Mouse (Mus musculus) stomach, embryonic 15.5 days (tissue): ENCODE data around the gene Pelo. TPM values are rescaled to one million over a fixed set of nuclear protein-coding genes. Genes with fewer than 3 reads are reported as not detected.
A peak's percentile ranks its signal among the peaks of the same experiment; 100 is the strongest.

Experiments used
- ATAC-seq: fragments of 200-750 bp; cut with Nextera tagmentation; 2 replicates; pipeline ENCODE4 v1.8.0; 2017; ENCODE audit warnings: low read depth, moderate number of reproducible peaks, moderate TSS enrichment; ENCODE audit not compliant: insufficient read depth, low FRiP score
- H3K27ac ChIP-seq: fragments of 300-500 bp; sonication (generic); 2 replicates; pipeline ENCODE4 v1.5.1; 2015; ENCODE audit warnings: mild to moderate bottlenecking, inconsistent platforms
- H3K27me3 ChIP-seq: fragments of 300-500 bp; sonication (generic); replicated peaks from 2 replicates; pipeline ENCODE4 v1.6.1; 2015; ENCODE audit warnings: inconsistent platforms
- H3K36me3 ChIP-seq: fragments of 300-500 bp; sonication (generic); 2 replicates; pipeline ENCODE4 v1.6.1; 2015; ENCODE audit warnings: inconsistent platforms
- H3K4me1 ChIP-seq: fragments of 300-500 bp; sonication (generic); 2 replicates; pipeline ENCODE4 v1.6.1; 2015; ENCODE audit warnings: inconsistent platforms
- H3K4me2 ChIP-seq: fragments of 300-500 bp; sonication (generic); 2 replicates; pipeline ENCODE4 v1.6.1; 2015; ENCODE audit warnings: mild to moderate bottlenecking, inconsistent platforms
- H3K4me3 ChIP-seq: fragments of 300-500 bp; sonication (generic); replicated peaks from 2 replicates; pipeline ENCODE4 v1.5.1; 2015; ENCODE audit warnings: inconsistent platforms
- H3K9ac ChIP-seq: fragments of 300-500 bp; sonication (generic); 2 replicates; pipeline ENCODE4 v1.6.1; 2015; ENCODE audit warnings: inconsistent platforms
- H3K9me3 ChIP-seq: fragments of 300-500 bp; sonication (generic); 2 replicates; pipeline ENCODE4 v1.6.1; 2016; ENCODE audit warnings: inconsistent platforms
- WGBS: fragments of 180-500 bp; shearing (Covaris S2); methylation state at CpG from one replicate; pipeline ENCODE4 v1.1.7; 2015; 5-methylcytosine and 5-hydroxymethylcytosine counted together
- polyA plus RNA-seq: library from polyadenylated mRNA; unstranded; fragments of >200 nt; fragmentation: Nextera tagmentation; extraction: Ambion mirVana; gene quantifications from 2 replicates; pipeline ENCODE4 v1.2.1, GENCODE M21; 2015

The Pelo gene
- polyA plus RNA-seq, 1 experiment from 2014 or later: 5.5 TPM

GRCm38 (mm10) chr13:115071431-115071830, 18.6 kb downstream of the Pelo start:
- Histone ChIP-seq H3K4me2 (no peak overlapping the region), H3K9ac (no peak overlapping the region), H3K4me3 (no peak overlapping the region), H3K27ac (0 out of 2 replicates have a peak overlapping the region, but pooled peaks have one; percentile 21), H3K27me3 (no peaks in the 10 kb centered on the region), H3K36me3 (no peaks in the 10 kb centered on the region), H3K4me1 (no peaks in the 10 kb centered on the region), H3K9me3 (no peaks in the 10 kb centered on the region)
- 68% methylated on average over 3 of the region's 3 CpGs for WGBS
- no peak for ATAC-seq

- H3K4me1 ChIP-seq: no peaks in the 10 kb centered on the region
- no peak overlapping the region for H3K4me3 ChIP-seq
- WGBS: 89% methylated on average over 1 of the region's 1 CpGs
- no peak for ATAC-seq
- no peaks in the 10 kb centered on the region for H3K27me3 ChIP-seq
- H3K9me3 ChIP-seq: no peaks in the 10 kb centered on the region
- no peak overlapping the region for H3K4me2 ChIP-seq
- H3K9ac ChIP-seq: no peak overlapping the region
- H3K36me3 ChIP-seq: no peaks in the 10 kb centered on the region
- no peak overlapping the region for H3K27ac ChIP-seq
These were observed 22.0 kb downstream of the Pelo start for GRCm38 (mm10) chr13:115067968-115068330.

DNA sequence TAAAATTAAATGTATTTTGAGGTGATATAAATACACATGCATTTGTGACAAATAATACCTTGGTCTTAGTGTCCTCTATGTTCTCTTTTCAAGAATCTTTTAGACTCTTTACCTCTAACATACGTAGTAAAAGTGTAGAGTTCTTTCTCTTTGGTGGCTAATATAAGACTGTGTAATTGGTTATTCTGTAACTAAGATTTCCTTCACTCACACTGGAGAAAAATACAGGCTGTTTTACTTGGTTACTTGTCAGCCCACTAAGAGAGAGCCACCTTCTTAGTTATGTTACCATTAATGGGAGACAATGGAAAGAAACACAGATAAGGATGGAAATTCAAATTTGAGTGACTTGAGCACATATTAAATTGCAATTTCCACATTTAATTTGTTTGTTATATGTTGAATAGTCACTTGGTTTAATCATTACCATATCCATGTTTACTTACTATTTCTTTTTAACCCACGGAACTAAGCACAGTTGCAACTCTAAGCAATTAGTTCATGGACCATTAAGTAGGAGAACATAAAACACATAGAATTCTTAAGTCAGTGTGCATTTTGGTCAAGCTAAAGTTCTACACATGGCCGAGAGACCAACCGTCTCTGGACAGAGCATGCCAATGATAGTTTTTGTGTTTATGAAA, 22.5 kb downstream of the Pelo start:
- Histone ChIP-seq H3K4me2 (no peak overlapping the region), H3K9ac (no peak overlapping the region), H3K4me3 (no peak overlapping the region), H3K27me3 (no peaks in the 10 kb centered on the region), H3K4me1 (no peaks in the 10 kb centered on the region), H3K27ac (no peak overlapping the region), H3K9me3 (no peaks in the 10 kb centered on the region), H3K36me3 (no peaks in the 10 kb centered on the region)
- ATAC-seq: no peak
- 85% methylated on average over 4 of the region's 4 CpGs for WGBS

DNA sequence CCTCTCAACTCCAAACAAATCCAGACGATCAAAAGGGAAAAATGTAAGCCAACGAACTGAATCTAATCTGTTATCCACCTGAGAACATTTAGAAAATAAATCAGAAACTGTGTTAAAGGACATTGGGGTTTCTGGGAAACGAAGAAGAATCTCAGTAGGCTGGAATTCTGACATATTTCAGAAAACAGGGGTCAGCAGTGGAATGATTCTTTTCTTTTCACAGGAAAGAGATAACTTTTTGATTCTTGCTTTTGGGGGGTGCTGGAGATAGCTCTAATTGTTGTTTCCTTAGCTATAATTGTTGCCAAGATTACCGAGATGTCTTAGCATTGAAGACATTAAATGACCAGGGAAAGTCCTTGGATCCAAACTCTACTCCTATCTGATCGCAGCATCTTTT, 32.4 kb downstream of the Pelo start:
- Histone ChIP-seq H3K4me3 (no peak overlapping the region), H3K9me3 (no peaks in the 10 kb centered on the region), H3K36me3 (no peaks in the 10 kb centered on the region), H3K4me2 (no peak overlapping the region), H3K9ac (no peak overlapping the region), H3K27ac (no peak overlapping the region), H3K27me3 (no peaks in the 10 kb centered on the region), H3K4me1 (peaks cover 11% of the 10 kb centered on the region)
- no peak for ATAC-seq
- WGBS: 75% methylated on average over 5 of the region's 5 CpGs

GRCm38 (mm10) chr13:115054783-115055182, 35.2 kb downstream of the Pelo start:
- Histone ChIP-seq H3K9me3 (no peaks in the 10 kb centered on the region), H3K4me3 (no peak overlapping the region), H3K4me2 (peak overlapping the region; percentile 9), H3K27ac (peak overlapping the region; percentile 23; the same call in 1 of the 2 replicates), H3K36me3 (no peaks in the 10 kb centered on the region), H3K4me1 (peaks cover 15% of the 10 kb centered on the region), H3K27me3 (no peaks in the 10 kb centered on the region), H3K9ac (no peak overlapping the region)
- 23% methylated on average over 9 of the region's 9 CpGs for WGBS
- no peak for ATAC-seq

DNA sequence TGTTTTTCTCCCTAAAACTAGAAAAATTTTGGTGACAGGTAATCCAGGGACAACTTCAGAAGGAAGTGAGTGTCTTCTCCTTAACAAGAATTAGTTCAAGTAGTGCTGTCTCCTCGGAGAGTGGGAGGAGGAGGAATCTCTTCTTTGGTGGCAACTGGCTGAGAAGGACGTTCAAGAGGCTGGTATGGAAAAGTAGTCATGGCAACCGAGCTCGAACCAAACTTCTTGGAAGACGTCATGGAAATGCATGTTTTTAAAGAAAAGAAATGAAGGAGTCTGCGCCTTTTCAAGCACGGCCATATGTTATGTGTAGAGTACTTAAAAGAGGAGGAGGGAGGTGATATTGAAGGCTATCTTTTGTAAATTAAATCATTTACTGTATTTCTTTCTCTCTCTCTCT, 37.4 kb downstream of the Pelo start:
- H3K27me3 ChIP-seq: no peaks in the 10 kb centered on the region
- no peak overlapping the region for H3K27ac ChIP-seq
- no peak overlapping the region for H3K4me3 ChIP-seq
- no peak overlapping the region for H3K4me2 ChIP-seq
- no peak overlapping the region for H3K9ac ChIP-seq
- no peaks in the 10 kb centered on the region for H3K9me3 ChIP-seq
- peaks cover 15% of the 10 kb centered on the region for H3K4me1 ChIP-seq
- ATAC-seq: no peak
- no peaks in the 10 kb centered on the region for H3K36me3 ChIP-seq
- WGBS: 82% methylated on average over 7 of the region's 7 CpGs

DNA sequence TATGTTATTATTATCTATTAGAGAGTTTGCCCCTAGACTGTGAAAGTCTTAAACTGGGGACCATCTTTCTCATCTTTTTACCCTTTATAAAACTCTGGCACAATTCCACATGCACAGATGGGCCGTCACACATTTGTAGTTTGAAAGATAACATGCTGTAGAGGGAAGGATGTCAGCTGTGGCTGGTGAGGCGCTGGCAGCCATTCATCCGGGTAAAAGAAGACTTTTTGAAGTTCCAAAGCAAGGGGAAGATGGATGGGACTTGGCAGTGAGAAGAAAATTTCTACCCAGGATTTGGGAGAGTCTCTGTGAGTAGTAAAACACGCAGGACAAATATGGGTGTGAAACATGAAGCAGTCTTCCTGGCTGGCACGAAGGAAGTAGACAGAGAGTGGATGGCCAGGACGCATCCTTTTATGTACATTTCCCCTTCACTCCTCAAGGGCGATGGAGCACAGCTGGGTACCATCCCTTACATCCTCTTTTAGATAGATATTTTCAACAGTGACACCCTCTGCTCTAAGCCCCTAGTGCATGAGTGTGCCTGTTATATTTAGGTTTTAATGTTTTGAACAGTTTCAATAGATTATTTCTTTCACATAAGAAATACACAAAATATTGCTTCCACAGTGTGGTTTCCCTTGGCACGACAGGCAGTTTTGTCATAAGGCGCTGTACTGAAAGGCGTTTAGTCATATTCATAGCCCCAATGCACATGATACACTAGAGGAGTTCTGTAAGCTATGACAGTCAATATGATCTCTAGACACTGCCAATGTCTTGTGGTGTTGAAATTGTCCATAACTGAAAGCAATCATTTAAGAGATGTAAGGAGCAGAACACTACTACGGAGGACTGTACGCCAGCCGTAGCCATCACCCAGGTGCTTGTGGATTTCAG, 39.1 kb downstream of the Pelo start:
- 56% methylated on average over 13 of the region's 13 CpGs for WGBS
- ATAC-seq: peak; percentile 22; the same call in 1 of the 2 replicates

GRCm38 (mm10) chr13:115042652-115043051, 47.3 kb downstream of the Pelo start:
- no peaks in the 10 kb centered on the region for H3K27me3 ChIP-seq
- H3K9me3 ChIP-seq: no peaks in the 10 kb centered on the region
- no peak for ATAC-seq
- H3K4me3 ChIP-seq: no peak overlapping the region
- no peak overlapping the region for H3K27ac ChIP-seq
- no peak overlapping the region for H3K4me2 ChIP-seq
- no peaks in the 10 kb centered on the region for H3K4me1 ChIP-seq
- no peak overlapping the region for H3K9ac ChIP-seq
- no peaks in the 10 kb centered on the region for H3K36me3 ChIP-seq
- WGBS: 40% methylated on average over 2 of the region's 2 CpGs

More for the DNA sequence above, 39.1 kb downstream of the Pelo start:
- no peak overlapping the region for H3K4me3 ChIP-seq
- no peaks in the 10 kb centered on the region for H3K27me3 ChIP-seq
- no peaks in the 10 kb centered on the region for H3K9me3 ChIP-seq
- no peak overlapping the region for H3K9ac ChIP-seq
- H3K4me2 ChIP-seq: no peak overlapping the region
- peak overlapping the region; percentile 38; the same call in 1 of the 2 replicates for H3K27ac ChIP-seq
- H3K4me1 ChIP-seq: peaks cover 15% of the 10 kb centered on the region
- H3K36me3 ChIP-seq: no peaks in the 10 kb centered on the region

Other genes starting within 250 kb of the Pelo start
- gene Itga2, start 158.1 kb downstream of the Pelo start, polyA plus RNA-seq: 8.6 and 9.2 TPM in 2 replicates
- 7.1 and 7.3 TPM in 2 replicates for gene Gm49395, start 11.7 kb upstream of the Pelo start, polyA plus RNA-seq
- gene Itga1, start 11.8 kb upstream of the Pelo start, polyA plus RNA-seq: 23.8 and 25.6 TPM in 2 replicates